Mouse (Mus musculus) midbrain, postnatal 0 days (tissue): ENCODE data around the gene Slc16a13. TPM values are rescaled to one million over a fixed set of nuclear protein-coding genes. Genes with fewer than 3 reads are reported as not detected.

ENCODE experiments used
- ATAC-seq: fragments of 200-750 bp; cut with Nextera tagmentation; 2 replicates; pipeline ENCODE4 v1.8.0; 2017; ENCODE audit warnings: moderate number of reproducible peaks, mild to moderate bottlenecking, moderate TSS enrichment, moderate library complexity; ENCODE audit not compliant: low FRiP score
- DNase-seq: peaks from one replicate; pipeline ENCODE4 v3.0.0-alpha.2; 2015; ENCODE audit warnings: low spot score
- H3K27ac ChIP-seq: fragments of 300-500 bp; sonication (generic); 2 replicates; pipeline ENCODE4 v1.5.1; 2014; ENCODE audit warnings: low read depth, mild to moderate bottlenecking, low read length, mixed read lengths
- H3K27me3 ChIP-seq: fragments of 300-500 bp; sonication (generic); 2 replicates; pipeline ENCODE4 v1.6.1; 2014; ENCODE audit warnings: low read length, control low read depth, mixed read lengths; ENCODE audit not compliant: insufficient read depth
- H3K36me3 ChIP-seq: fragments of 300-500 bp; sonication (generic); 2 replicates; pipeline ENCODE4 v1.6.1; 2014; ENCODE audit warnings: low read length, control low read depth, mixed read lengths; ENCODE audit not compliant: insufficient read depth
- H3K4me1 ChIP-seq: fragments of 300-500 bp; sonication (generic); 2 replicates; pipeline ENCODE4 v1.6.1; 2014; ENCODE audit warnings: mild to moderate bottlenecking, control low read depth, antibody characterized with exemption, low read length, mixed read lengths; ENCODE audit not compliant: insufficient read depth
- H3K4me2 ChIP-seq: fragments of 300-500 bp; sonication (generic); 2 replicates; pipeline ENCODE4 v1.6.1; 2014; ENCODE audit warnings: low read depth, mild to moderate bottlenecking, low read length, mixed read lengths; ENCODE audit not compliant: poor library complexity, severe bottlenecking
- H3K4me3 ChIP-seq: fragments of 300-500 bp; sonication (generic); 2 replicates; pipeline ENCODE4 v1.5.1; 2014; ENCODE audit warnings: low read depth, mild to moderate bottlenecking, low read length, moderate library complexity
- H3K9ac ChIP-seq: fragments of 300-500 bp; sonication (generic); replicated peaks from 2 replicates; pipeline ENCODE4 v1.6.1; 2014; ENCODE audit warnings: mild to moderate bottlenecking, low read length, moderate library complexity, mixed read lengths; ENCODE audit not compliant: poor library complexity, severe bottlenecking
- H3K9me3 ChIP-seq: fragments of 300-500 bp; sonication (generic); 2 replicates; pipeline ENCODE4 v1.6.1; 2016; ENCODE audit warnings: low read length, control low read depth
- CTCF ChIP-seq: IDR thresholded peaks from 2 replicates; pipeline ENCODE4 v1.5.1; 2016; ENCODE audit warnings: antibody characterized with exemption, mild to moderate bottlenecking
- WGBS: fragments of 180-500 bp; shearing (Covaris S2); extraction: QIAGEN DNeasy Blood & Tissue Kit; methylation state at CpG from one replicate; pipeline ENCODE4 v1.1.7; 2014; 5-methylcytosine and 5-hydroxymethylcytosine counted together
- polyA plus RNA-seq: library from polyadenylated mRNA; unstranded; fragments of >200 nt; fragmentation: Nextera tagmentation; extraction: Ambion mirVana; gene quantifications from 2 replicates; pipeline ENCODE4 v1.2.1, GENCODE M21; 2015
- total RNA-seq: library from RNA; depleted of rRNA; stranded (reverse); fragments of >200 nt; gene quantifications from 2 replicates; pipeline ENCODE4 v1.2.3, GENCODE M21; 2014

Slc16a13 gene
- total and polyA plus RNA-seq, 2 experiments from 2014 or later, result 9.9 to 26.1 TPM

DNA sequence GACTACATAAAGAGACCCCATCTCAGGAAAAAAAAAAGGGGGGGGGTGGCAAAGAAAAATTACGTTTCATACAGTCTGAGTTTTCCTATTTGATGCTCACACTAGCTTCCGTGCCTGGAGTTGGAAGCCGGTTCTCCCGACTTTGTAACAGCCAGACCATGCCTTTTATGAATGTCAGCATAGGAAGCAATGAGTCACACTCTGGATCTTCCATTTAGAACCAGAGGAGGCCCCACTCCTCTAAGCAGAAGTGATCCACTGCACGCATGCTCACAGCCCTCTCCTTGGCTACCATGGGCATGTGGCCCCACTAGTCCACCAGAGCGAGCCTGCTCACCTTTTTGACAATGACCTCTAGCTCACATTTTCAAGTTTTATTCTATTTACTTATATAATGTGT lies 29.7 kb downstream of the Slc16a13 start:
- no peaks in the 10 kb centered on the region for H3K9me3 ChIP-seq
- no peak for TF ChIP-seq CTCF
- H3K4me2 ChIP-seq, result no peak overlapping the region
- H3K36me3 ChIP-seq, result no peaks in the 10 kb centered on the region
- whole genome bisulfite sequencing, result 83% methylated on average over 6 of the region's 6 CpGs
- H3K27me3 ChIP-seq, result no peaks in the 10 kb centered on the region
- no peaks in the 10 kb centered on the region for H3K4me1 ChIP-seq
- no peak overlapping the region for H3K9ac ChIP-seq
- DNase-seq, result no peak
- H3K27ac ChIP-seq, result no peak overlapping the region
- H3K4me3 ChIP-seq, result no peak overlapping the region
- no peak for ATAC-seq

DNA sequence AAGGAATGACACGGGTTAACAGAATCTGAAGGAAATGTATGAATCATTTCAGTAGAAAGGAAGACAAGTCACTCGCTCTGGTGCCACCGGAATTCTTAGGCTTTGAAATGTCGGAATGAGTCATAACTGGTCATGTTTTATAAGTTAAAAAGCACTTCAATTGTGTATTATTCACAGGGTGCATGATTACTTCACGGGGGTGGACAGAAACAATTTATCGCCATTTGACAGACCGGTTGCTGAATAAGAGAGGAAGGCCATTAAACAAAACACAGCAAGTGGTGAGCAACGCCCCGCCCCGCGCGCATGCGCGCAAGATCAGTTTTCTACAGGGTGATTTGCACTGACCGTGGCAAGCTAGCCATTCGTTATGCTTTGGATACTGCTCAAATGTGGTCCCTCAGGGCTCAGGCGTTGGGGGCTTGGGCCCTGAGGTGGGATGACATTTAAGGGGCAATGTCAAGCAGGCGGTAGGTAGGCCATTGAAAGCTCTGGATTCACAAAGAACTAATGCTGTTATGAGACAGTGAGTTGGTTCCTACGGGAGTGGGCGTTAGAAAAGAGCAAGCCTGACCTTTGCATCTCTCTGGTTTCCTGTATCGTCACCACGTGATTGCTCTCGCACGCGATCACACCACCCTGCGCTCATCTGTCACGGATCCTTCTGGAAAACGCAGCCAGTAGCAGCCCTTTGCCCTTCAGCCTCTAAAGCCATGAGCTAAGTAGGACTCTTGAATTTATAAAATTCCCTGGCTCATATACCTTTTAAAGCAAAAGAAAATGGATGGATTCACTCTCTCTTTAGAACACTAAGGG lies 31.3 kb downstream of the Slc16a13 start:
- H3K4me3 ChIP-seq, result no peak overlapping the region
- H3K9me3 ChIP-seq, result no peaks in the 10 kb centered on the region
- H3K9ac ChIP-seq, result no peak overlapping the region
- no peaks in the 10 kb centered on the region for H3K4me1 ChIP-seq
- no peak for TF ChIP-seq CTCF
- DNase-seq (no peak), ATAC-seq (no peak)
- no peaks in the 10 kb centered on the region for H3K36me3 ChIP-seq
- 88% methylated on average over 28 of the region's 28 CpGs for WGBS
- no peak overlapping the region for H3K27ac ChIP-seq
- no peaks in the 10 kb centered on the region for H3K27me3 ChIP-seq
- no peak overlapping the region for H3K4me2 ChIP-seq

DNA sequence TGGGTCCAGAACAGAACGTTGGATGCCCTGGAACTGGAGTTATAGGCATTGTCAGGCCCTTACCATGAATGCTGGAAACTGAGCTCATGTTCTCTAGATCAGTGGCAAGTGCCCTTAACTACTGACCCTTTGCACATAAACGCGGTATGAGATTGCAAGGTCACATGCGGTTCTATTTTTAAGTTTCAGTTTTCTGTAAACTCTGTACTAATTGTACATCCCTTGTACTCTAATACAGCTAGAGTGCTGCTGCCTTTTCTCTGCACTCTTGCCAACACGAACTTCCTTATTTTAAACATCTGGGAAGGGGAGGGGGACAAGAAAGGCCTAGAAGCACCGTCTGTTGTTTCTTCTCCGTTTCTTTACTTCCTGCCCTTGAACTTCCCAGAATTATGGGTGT lies 35.7 kb downstream of the Slc16a13 start:
- Histone ChIP-seq H3K36me3 (no peaks in the 10 kb centered on the region), H3K9me3 (no peaks in the 10 kb centered on the region), H3K4me2 (no peak overlapping the region), H3K4me3 (no peak overlapping the region), H3K9ac (no peak overlapping the region), H3K27ac (no peak overlapping the region), H3K27me3 (no peaks in the 10 kb centered on the region), H3K4me1 (no peaks in the 10 kb centered on the region)
- no peak for ATAC-seq
- no peak for TF ChIP-seq CTCF
- WGBS, result 80% methylated on average over 7 of the region's 7 CpGs
- DNase-seq, result no peak

DNA sequence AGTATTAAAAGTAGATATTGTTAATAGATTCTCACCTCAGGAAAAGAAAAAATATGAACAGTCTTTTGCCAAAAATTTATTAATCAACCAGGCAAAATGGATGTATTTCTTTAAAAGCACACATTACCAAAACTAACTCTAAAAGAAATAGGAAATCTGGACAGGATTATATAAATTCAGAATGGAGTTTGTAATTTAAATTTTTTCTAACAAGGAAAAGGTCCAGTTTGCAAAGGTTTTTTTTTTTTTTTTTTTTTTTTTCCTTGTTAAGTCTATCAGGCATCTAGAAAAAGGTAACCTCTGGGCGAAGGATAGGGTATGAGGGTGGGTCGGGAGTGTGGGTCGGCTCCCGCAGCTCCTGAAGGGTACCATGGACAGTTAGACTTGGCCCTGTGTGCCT lies 40.4 kb downstream of the Slc16a13 start:
- Histone ChIP-seq H3K27me3 (no peaks in the 10 kb centered on the region), H3K36me3 (no peaks in the 10 kb centered on the region), H3K27ac (no peak overlapping the region), H3K9ac (no peak overlapping the region), H3K4me3 (no peak overlapping the region), H3K9me3 (no peaks in the 10 kb centered on the region), H3K4me1 (no peaks in the 10 kb centered on the region), H3K4me2 (no peak overlapping the region)
- TF ChIP-seq CTCF, result no peak
- 89% methylated on average over 4 of the region's 4 CpGs for WGBS
- DNase-seq, result no peak
- no peak for ATAC-seq

DNA sequence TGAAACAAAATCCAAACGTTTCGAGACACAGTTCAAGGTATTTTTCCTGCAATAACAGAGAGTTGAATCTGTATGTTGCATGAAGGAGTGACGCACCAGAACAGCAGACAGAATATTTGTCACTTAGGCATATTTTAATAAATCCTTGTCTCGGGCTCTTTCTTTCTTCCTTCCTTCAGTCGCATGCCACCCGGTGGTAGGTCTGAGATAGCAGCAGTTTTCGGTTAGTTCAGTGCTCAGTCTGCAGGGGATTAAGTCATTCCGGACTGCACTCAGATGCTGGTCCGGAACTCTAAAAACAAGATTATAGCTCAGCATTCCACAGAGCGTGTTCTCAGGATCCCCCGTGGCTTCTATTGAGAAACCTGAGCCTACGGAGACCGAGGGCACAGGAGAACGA lies 41.5 kb downstream of the Slc16a13 start:
- H3K27ac ChIP-seq, result no peak overlapping the region
- ATAC-seq, result no peak
- peak overlapping the region; percentile 23 for H3K4me2 ChIP-seq
- 19% methylated on average over 14 of the region's 14 CpGs for WGBS
- H3K4me1 ChIP-seq, result no peaks in the 10 kb centered on the region
- TF ChIP-seq CTCF, result peak; percentile 77
- peak; percentile 57 for DNase-seq
- no peaks in the 10 kb centered on the region for H3K9me3 ChIP-seq
- H3K9ac ChIP-seq, result no peak overlapping the region
- no peaks in the 10 kb centered on the region for H3K36me3 ChIP-seq
- H3K4me3 ChIP-seq, result 0 out of 2 replicates have a peak overlapping the region, but pooled peaks have one; percentile 5
- no peaks in the 10 kb centered on the region for H3K27me3 ChIP-seq

DNA sequence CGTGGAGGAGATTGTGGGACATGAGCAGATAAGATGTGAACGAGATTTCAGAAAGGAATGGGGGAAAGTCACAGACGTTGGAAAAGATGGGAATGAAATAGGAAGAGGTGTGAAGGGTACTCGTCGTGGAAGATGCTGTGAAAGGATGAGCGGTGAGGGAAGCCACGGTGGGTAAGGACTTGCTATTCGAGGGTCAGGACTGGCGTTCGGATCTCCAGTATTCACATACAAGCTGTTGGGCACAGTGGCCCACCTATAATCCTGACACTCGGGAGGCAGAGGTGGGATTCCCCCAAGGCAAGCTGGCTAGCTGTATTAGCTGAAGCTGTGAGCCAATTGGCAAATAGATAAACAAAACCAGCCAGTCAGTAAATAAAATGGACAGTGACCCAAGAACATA lies 42.1 kb downstream of the Slc16a13 start:
- 81% methylated on average over 11 of the region's 11 CpGs for WGBS
- H3K27ac ChIP-seq, result no peak overlapping the region
- no peaks in the 10 kb centered on the region for H3K9me3 ChIP-seq
- H3K4me1 ChIP-seq, result no peaks in the 10 kb centered on the region
- TF ChIP-seq CTCF, result no peak
- no peak for ATAC-seq
- no peak overlapping the region for H3K4me3 ChIP-seq
- no peak for DNase-seq
- no peaks in the 10 kb centered on the region for H3K27me3 ChIP-seq
- no peaks in the 10 kb centered on the region for H3K36me3 ChIP-seq
- no peak overlapping the region for H3K9ac ChIP-seq
- no peak overlapping the region for H3K4me2 ChIP-seq
